Mouse (Mus musculus) adrenal gland, postnatal 14 days (tissue): ENCODE results near the gene Immp2l. TPM values are rescaled to one million over a fixed set of nuclear protein-coding genes. Genes with fewer than 3 reads are reported as not detected.

ENCODE experiments used
- DNase-seq: peaks from one replicate; pipeline ENCODE4 v3.0.0; 2021; ENCODE audit warnings: mixed read lengths
- total RNA-seq: library from RNA; stranded (reverse); gene quantifications from 2 replicates; pipeline ENCODE4 v1.2.3, GENCODE M21; 2021

Gene Immp2l
- total RNA-seq, 1 experiment from 2014 or later = 34.1 TPM

- no peak for DNase-seq
Measured at GRCm38 (mm10) chr12:41315871-41316270, 292.0 kb downstream of the Immp2l start.

- no peak for DNase-seq
Measured at GRCm38 (mm10) chr12:41316426-41316825, 292.5 kb downstream of the Immp2l start.

GRCm38 (mm10) chr12:41317431-41317830 lies 293.5 kb downstream of the Immp2l start:
- DNase-seq = no peak

- no peak for DNase-seq
Measured at GRCm38 (mm10) chr12:41322018-41322417, 298.1 kb downstream of the Immp2l start.

GRCm38 (mm10) chr12:41324418-41324817 lies 300.5 kb downstream of the Immp2l start:
- no peak for DNase-seq

- DNase-seq = no peak
Measured at GRCm38 (mm10) chr12:41325756-41326155, 301.9 kb downstream of the Immp2l start.

GRCm38 (mm10) chr12:41330988-41331671 lies 307.2 kb downstream of the Immp2l start:
- no peak for DNase-seq

GRCm38 (mm10) chr12:41345621-41346020 lies 321.7 kb downstream of the Immp2l start:
- DNase-seq = no peak

- DNase-seq = no peak
Measured at GRCm38 (mm10) chr12:41347494-41347893, 323.6 kb downstream of the Immp2l start.

GRCm38 (mm10) chr12:41349386-41349785 lies 325.5 kb downstream of the Immp2l start:
- DNase-seq = no peak

- DNase-seq = no peak
Measured at GRCm38 (mm10) chr12:41349814-41350213, 325.9 kb downstream of the Immp2l start.

- no peak for DNase-seq
Measured at GRCm38 (mm10) chr12:41351275-41351674, 327.4 kb downstream of the Immp2l start.

- DNase-seq = no peak
Measured at GRCm38 (mm10) chr12:41354857-41355256, 331.0 kb downstream of the Immp2l start.

- DNase-seq = no peak
Measured at GRCm38 (mm10) chr12:41356040-41356439, 332.1 kb downstream of the Immp2l start.

GRCm38 (mm10) chr12:41386685-41387084 lies 362.8 kb downstream of the Immp2l start:
- DNase-seq = no peak

- no peak for DNase-seq
Measured at GRCm38 (mm10) chr12:41394231-41394630, 370.3 kb downstream of the Immp2l start.

GRCm38 (mm10) chr12:41401136-41401535 lies 377.2 kb downstream of the Immp2l start:
- no peak for DNase-seq

GRCm38 (mm10) chr12:41401923-41402322 lies 378.0 kb downstream of the Immp2l start:
- DNase-seq = no peak

- DNase-seq = no peak
Measured at GRCm38 (mm10) chr12:41409431-41409830, 385.5 kb downstream of the Immp2l start.

GRCm38 (mm10) chr12:41416635-41417034 lies 392.7 kb downstream of the Immp2l start:
- DNase-seq = no peak

GRCm38 (mm10) chr12:41417099-41417498 lies 393.2 kb downstream of the Immp2l start:
- no peak for DNase-seq

GRCm38 (mm10) chr12:41417961-41418360 lies 394.1 kb downstream of the Immp2l start:
- DNase-seq = no peak

GRCm38 (mm10) chr12:41425101-41425679 lies 401.3 kb downstream of the Immp2l start:
- DNase-seq = no peak

GRCm38 (mm10) chr12:41427464-41427863 lies 403.6 kb downstream of the Immp2l start:
- no peak for DNase-seq
